Mouse (Mus musculus) CH12.LX (cell line): ENCODE results near the gene Ugt1a8.

ENCODE experiments used
- CTCF ChIP-seq, 2 experiments: IDR thresholded peaks in 1 of 2; conservative IDR thresholded peaks in 1 of 2; 2 replicates each; pipeline ENCODE4 v1.5.1; 2011 to 2012; ENCODE audit warnings: low read depth in 2 of 2, low read length in 2 of 2, improper control_type of control experiment in 1 of 2, inconsistent platforms in 1 of 2, mild to moderate bottlenecking in 1 of 2, moderate library complexity in 1 of 2
- MYC ChIP-seq: IDR thresholded peaks from 2 replicates; pipeline ENCODE4 v1.6.1; 2011; ENCODE audit warnings: low read depth, mild to moderate bottlenecking, improper control_type of control experiment, low read length
- POLR2A ChIP-seq: IDR thresholded peaks from 2 replicates; pipeline ENCODE4 v1.6.1; 2011; ENCODE audit warnings: low read depth, mild to moderate bottlenecking, improper control_type of control experiment, low read length
- RAD21 ChIP-seq: IDR thresholded peaks from 2 replicates; pipeline ENCODE4 v1.6.1; 2011; ENCODE audit warnings: low read depth, mild to moderate bottlenecking, low read length, improper control_type of control experiment, moderate library complexity
- SMC3 ChIP-seq: IDR thresholded peaks from 2 replicates; pipeline ENCODE4 v1.6.1; 2011; ENCODE audit warnings: low read depth, low read length, improper control_type of control experiment

DNA sequence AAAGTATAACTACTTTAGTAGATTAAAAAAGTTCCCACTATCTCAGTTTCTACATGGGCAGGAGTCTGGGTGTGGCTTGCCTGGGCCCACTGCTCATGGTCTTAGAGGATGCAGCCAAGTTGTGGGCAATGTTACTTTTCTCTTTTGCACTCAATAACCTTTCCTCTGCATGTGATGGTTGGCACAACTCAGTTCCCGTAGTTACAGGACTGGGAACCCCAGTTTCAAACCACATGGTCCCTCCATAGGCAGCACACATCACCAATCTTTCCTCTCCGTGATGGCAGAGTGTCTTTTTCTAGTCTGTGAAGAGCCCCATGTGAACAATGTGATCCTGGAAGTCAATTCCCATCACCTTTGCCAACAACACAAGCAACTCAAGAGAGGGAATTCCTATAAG is 139.9 kb downstream of the Ugt1a8 start:
- no peak for TF ChIP-seq SMC3
- no peak for TF ChIP-seq MYC
- TF ChIP-seq POLR2A: no peak
- TF ChIP-seq CTCF (conservative IDR thresholded peaks at IDR 0.05 in 1 of 2, IDR thresholded peaks at IDR 0.05 in 1 of 2; ENCODE audit: low read depth in 2 of 2, low read length in 2 of 2): no peak
- no peak for TF ChIP-seq RAD21
